Mouse (Mus musculus) embryonic facial prominence, embryonic 11.5 days (tissue): ENCODE measurements around the gene Sytl1. TPM values are rescaled to one million over a fixed set of nuclear protein-coding genes. Genes with fewer than 3 reads are reported as not detected.

Source experiments
- ATAC-seq: fragments of 200-750 bp; cut with Nextera tagmentation; replicated peaks from 2 replicates; pipeline ENCODE4 v1.8.0; 2017; ENCODE audit warnings: low read depth; ENCODE audit not compliant: insufficient number of reproducible peaks, low FRiP score, low TSS enrichment
- DNase-seq: peaks from one replicate; pipeline ENCODE4 v3.0.0-alpha.2; 2015; ENCODE audit warnings: low spot score
- H3K27ac ChIP-seq: fragments of 300-500 bp; sonication (generic); replicated peaks from 2 replicates; pipeline ENCODE4 v1.5.1; 2014; ENCODE audit warnings: mild to moderate bottlenecking, low read depth, low read length, control low read depth
- H3K27me3 ChIP-seq: fragments of 300-500 bp; sonication (generic); 2 replicates; pipeline ENCODE4 v1.6.1; 2014; ENCODE audit warnings: mild to moderate bottlenecking, low read length, moderate library complexity, mixed read lengths; ENCODE audit not compliant: control insufficient read depth, insufficient read depth
- H3K36me3 ChIP-seq: fragments of 300-500 bp; sonication (generic); replicated peaks from 2 replicates; pipeline ENCODE4 v1.6.1; 2014; ENCODE audit warnings: low read depth, mild to moderate bottlenecking, low read length, moderate library complexity, mixed read lengths; ENCODE audit not compliant: control insufficient read depth, insufficient read depth
- H3K4me1 ChIP-seq: fragments of 300-500 bp; sonication (generic); 2 replicates; pipeline ENCODE4 v1.6.1; 2014; ENCODE audit warnings: low read length, mixed read lengths; ENCODE audit not compliant: control insufficient read depth, insufficient read depth
- H3K4me2 ChIP-seq: fragments of 300-500 bp; sonication (generic); 2 replicates; pipeline ENCODE4 v1.6.1; 2014; ENCODE audit warnings: low read depth, mild to moderate bottlenecking, control low read depth, low read length, moderate library complexity
- H3K4me3 ChIP-seq: fragments of 300-500 bp; sonication (generic); 2 replicates; pipeline ENCODE4 v1.5.1; 2014; ENCODE audit warnings: low read depth, low read length, control low read depth
- H3K9ac ChIP-seq: fragments of 300-500 bp; sonication (generic); replicated peaks from 2 replicates; pipeline ENCODE4 v1.6.1; 2014; ENCODE audit warnings: mild to moderate bottlenecking, control low read depth, low read length
- H3K9me3 ChIP-seq: fragments of 300-500 bp; sonication (generic); replicated peaks from 2 replicates; pipeline ENCODE4 v1.6.1; 2016; ENCODE audit warnings: mild to moderate bottlenecking, low read length, inconsistent platforms, mixed read lengths; ENCODE audit not compliant: control insufficient read depth
- WGBS: fragments of 180-500 bp; shearing (Covaris S2); extraction: QIAGEN DNeasy Blood & Tissue Kit; methylation state at CpG from one replicate; pipeline ENCODE4 v1.1.7; 2014; 5-methylcytosine and 5-hydroxymethylcytosine counted together
- polyA plus RNA-seq: library from polyadenylated mRNA; unstranded; fragments of >200 nt; fragmentation: Nextera tagmentation; extraction: Ambion mirVana; gene quantifications from 2 replicates; pipeline ENCODE4 v1.2.1, GENCODE M21; 2014

Gene Sytl1
- polyA plus RNA-seq, 1 experiment from 2014 or later, result 1.2 TPM

DNA sequence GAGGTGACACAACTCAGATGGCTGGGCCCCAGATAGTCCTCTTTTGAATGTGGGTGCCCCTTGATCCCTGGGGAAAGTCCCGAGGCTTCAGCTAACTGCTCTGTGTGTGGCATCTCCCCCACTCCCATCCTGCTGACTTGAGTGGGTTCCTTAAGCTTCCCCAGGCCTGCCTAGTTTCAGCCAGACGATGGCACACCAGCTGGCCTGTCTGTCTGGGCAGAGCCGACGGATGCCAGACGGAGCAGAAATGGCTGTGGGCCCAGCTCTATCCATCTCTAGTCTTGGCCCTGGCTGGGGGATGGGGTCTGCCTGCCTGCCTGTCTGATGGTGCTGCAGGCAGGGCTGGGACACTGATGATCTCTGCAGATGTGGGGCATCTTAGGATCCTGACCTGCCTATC is 36.8 kb upstream of the Sytl1 start:
- no peak overlapping the region for H3K27ac ChIP-seq
- H3K4me2 ChIP-seq, result no peak overlapping the region
- no peaks in the 10 kb centered on the region for H3K4me1 ChIP-seq
- 77% methylated on average over 5 of the region's 5 CpGs for WGBS
- DNase-seq, result no peak
- H3K4me3 ChIP-seq, result no peak overlapping the region
- H3K9ac ChIP-seq, result no peak overlapping the region
- ATAC-seq, result no peak
- no peaks in the 10 kb centered on the region for H3K9me3 ChIP-seq
- H3K36me3 ChIP-seq, result peaks cover 2% of the 10 kb centered on the region
- H3K27me3 ChIP-seq, result no peaks in the 10 kb centered on the region

DNA sequence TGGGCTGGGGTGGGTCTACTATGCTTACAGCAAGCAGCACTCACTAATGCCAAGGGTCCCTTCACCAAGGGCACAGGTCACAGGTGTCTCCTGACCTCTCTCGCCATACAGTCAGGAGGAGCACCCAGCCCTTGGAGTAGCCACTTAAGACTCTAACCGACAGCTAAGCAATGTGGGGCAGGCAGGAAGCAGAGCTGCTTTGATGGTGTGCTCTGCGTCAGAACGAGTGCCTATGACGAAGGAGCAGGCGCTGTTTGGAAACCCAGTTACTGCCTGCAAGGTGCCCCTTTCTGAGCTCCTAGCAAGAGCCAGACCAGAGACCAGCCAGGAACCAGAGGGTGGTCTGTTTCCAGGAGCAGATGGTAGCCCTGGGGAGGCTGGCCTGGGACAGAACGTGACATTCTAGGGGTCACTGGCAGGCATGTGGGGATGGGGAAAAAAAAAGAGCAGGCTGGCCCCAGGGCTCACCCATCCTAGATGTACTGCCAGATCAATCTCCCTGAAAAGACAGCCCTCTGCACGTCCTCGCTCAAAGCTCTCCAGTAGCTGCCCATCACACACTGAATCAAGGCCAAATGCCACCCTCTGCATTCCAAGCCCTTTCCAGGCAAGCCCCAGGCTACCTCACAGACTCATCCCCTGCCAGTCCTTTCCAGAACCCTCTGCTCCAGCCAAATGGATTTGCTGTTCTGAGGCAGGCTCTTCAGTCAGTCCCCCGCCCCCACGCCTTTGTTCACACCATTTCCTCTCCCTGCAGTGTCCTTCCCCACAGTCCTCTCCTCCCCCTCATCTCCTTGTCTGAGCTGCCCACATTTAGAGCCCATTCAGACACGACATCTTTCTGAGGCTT is 35.8 kb upstream of the Sytl1 start:
- Histone ChIP-seq H3K4me2 (no peak overlapping the region), H3K9ac (no peak overlapping the region), H3K27me3 (no peaks in the 10 kb centered on the region), H3K9me3 (no peaks in the 10 kb centered on the region), H3K4me3 (no peak overlapping the region), H3K4me1 (no peaks in the 10 kb centered on the region), H3K27ac (no peak overlapping the region), H3K36me3 (peaks cover 2% of the 10 kb centered on the region)
- no peak for ATAC-seq
- no peak for DNase-seq
- WGBS, result 30% methylated on average over 12 of the region's 12 CpGs

DNA sequence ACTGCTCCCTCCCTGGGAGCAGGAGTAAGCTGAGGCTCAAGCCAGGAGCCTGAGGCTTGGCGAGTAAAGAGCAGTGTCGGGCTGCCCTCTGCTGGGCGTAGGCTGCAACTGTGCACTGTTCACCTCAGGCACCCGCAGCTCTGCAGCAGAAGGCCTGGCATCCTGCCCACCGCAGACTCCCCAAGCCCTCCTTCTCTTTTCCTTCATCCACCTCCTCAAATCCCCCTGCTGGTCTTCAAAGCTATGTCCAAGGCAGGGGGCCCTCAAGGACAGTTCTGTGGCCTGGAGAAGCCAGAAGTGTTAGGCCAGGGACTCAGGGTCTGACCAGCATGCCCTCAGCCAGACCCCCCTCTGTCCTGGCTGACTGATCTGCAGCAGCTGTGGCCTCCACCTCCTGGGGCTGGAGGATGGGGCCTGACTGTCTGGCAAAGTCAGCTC is 34.9 kb upstream of the Sytl1 start:
- peaks cover 7% of the 10 kb centered on the region for H3K4me1 ChIP-seq
- no peak overlapping the region for H3K4me2 ChIP-seq
- no peaks in the 10 kb centered on the region for H3K9me3 ChIP-seq
- no peaks in the 10 kb centered on the region for H3K27me3 ChIP-seq
- WGBS, result 2% methylated on average over 5 of the region's 5 CpGs
- H3K9ac ChIP-seq, result no peak overlapping the region
- peak; percentile 88 for DNase-seq
- ATAC-seq, result peak; percentile 37; the same call in 1 of the 2 replicates
- H3K36me3 ChIP-seq, result peaks cover 2% of the 10 kb centered on the region
- no peak overlapping the region for H3K27ac ChIP-seq
- H3K4me3 ChIP-seq, result no peak overlapping the region

DNA sequence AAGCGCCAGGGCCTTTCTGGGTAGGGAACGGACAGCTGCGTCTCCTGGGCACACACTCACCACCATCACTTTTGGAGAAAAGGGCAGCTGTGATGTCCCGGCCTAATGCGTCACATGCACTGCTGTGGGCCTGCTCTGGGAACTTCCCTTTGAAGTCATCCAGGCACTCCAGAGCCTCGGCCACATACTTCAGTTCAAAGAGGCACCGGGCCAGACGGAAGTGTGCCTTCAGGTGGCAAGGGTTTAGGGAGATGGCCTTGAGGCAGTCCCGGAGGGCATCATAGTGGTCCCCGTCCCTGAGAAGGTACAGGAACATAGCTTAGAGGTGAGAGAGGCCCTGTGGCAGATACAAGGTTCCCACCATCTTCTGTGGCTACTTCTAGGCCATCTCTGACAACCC is 34.4 kb upstream of the Sytl1 start:
- H3K4me1 ChIP-seq, result peaks cover 7% of the 10 kb centered on the region
- DNase-seq, result no peak
- H3K9me3 ChIP-seq, result no peaks in the 10 kb centered on the region
- no peak overlapping the region for H3K4me3 ChIP-seq
- ATAC-seq, result no peak
- 68% methylated on average over 10 of the region's 10 CpGs for WGBS
- H3K4me2 ChIP-seq, result no peak overlapping the region
- H3K36me3 ChIP-seq, result peaks cover 2% of the 10 kb centered on the region
- H3K27ac ChIP-seq, result no peak overlapping the region
- no peaks in the 10 kb centered on the region for H3K27me3 ChIP-seq
- no peak overlapping the region for H3K9ac ChIP-seq

DNA sequence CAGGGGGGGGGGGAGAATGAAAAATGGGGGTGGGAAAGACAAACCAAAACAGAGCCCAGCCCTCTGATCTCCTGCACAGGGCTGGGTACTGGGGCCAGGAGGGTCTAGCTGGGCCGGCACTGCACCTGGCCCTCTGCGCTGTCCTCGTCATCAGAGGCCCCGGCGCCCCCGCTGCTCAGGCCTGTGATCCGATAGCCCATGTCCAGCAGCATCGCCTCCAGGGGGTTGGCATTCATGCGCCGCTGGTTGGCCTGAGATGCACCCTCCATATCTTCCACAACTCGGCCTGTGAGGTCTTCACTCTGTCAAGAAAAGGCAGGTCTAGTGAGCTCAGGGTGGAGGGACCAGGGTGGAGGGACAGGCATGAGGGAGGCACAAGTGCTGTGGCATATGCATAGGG is 31.2 kb upstream of the Sytl1 start:
- Histone ChIP-seq H3K9me3 (no peaks in the 10 kb centered on the region), H3K4me1 (peaks cover 7% of the 10 kb centered on the region), H3K4me3 (no peak overlapping the region), H3K9ac (0 out of 2 replicates have a peak overlapping the region, but pooled peaks have one; percentile 23), H3K36me3 (no peaks in the 10 kb centered on the region), H3K27me3 (no peaks in the 10 kb centered on the region), H3K27ac (no peak overlapping the region), H3K4me2 (no peak overlapping the region)
- DNase-seq, result no peak
- no peak for ATAC-seq
- WGBS, result 12% methylated on average over 7 of the region's 11 CpGs

DNA sequence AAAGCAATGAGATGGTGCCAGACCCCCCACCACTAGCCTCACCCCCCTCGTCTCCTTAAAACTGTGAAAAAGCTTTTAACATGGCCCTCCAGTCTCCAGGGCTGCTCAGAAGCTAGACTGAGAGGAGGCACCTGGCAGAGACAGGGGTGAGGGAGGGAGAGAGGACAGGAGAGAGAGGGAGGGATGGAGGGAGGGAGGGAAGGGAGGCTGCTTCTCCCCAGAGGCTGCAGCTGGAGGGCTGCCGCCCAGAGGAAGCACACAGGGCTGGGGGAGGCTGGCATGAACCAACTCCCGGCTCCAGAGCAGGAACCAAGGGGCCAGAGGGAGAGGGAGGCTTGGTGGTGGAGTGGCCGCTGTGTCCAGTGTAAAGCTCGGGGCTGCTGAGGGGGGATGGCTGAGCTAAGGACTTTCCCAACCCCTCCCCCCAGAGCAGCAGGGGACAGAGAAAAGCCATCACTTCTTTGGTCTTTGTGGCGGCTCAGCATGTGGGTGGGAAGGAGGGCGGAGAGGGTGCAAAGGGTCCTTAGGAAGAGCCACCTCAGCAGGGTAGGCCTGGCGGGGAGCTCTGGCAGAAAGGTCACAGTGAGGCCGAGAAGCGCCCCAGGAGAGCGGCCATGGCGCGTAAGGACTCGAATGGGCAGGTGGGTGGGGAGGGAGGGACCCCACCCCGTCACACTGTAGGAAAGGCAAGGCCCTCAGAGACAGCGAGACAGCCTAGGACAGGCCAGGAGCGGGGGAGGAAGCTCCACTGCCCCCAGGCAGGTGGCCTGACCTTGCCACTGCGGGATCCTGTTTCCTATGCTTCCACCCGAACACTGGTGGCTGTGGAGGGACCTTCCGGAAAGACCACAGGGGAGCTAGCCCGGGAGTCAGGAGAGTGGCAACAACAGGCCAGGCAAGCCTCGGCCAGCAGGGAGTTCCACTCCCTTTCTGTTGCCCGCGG is 30.3 kb upstream of the Sytl1 start:
- H3K36me3 ChIP-seq, result no peaks in the 10 kb centered on the region
- DNase-seq (peak; percentile 49), ATAC-seq (no peak)
- no peaks in the 10 kb centered on the region for H3K9me3 ChIP-seq
- peak overlapping the region; percentile 40 for H3K9ac ChIP-seq
- no peak overlapping the region for H3K4me3 ChIP-seq
- no peak overlapping the region; the same call in 1 of the 2 replicates for H3K4me2 ChIP-seq
- no peak overlapping the region; the same call in 1 of the 2 replicates for H3K27ac ChIP-seq
- peaks cover 7% of the 10 kb centered on the region for H3K4me1 ChIP-seq
- no peaks in the 10 kb centered on the region for H3K27me3 ChIP-seq
- 10% methylated on average over 24 of the region's 24 CpGs for WGBS

DNA sequence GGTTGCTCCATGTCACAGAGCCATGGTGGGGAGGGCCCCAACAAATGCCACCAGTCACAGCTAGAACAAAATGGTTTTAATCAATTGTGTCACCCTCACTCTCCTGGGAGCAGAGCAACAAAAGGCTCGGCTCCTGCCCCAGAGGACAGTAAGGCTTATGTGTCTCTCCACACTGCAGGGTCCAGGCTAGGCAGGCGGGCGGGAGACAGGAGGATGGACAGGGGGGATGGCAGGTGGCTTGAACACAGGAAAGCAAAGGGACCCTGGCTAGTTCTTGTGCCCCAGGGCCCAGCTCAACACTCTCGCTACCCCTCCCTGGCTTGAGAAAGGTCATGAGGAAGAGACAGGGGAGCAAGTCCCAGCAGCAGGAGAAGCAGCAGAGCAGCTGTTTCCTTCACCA is 29.5 kb upstream of the Sytl1 start:
- H3K27me3 ChIP-seq, result no peaks in the 10 kb centered on the region
- H3K4me1 ChIP-seq, result peaks cover 7% of the 10 kb centered on the region
- H3K36me3 ChIP-seq, result no peaks in the 10 kb centered on the region
- H3K27ac ChIP-seq, result no peak overlapping the region
- no peaks in the 10 kb centered on the region for H3K9me3 ChIP-seq
- ATAC-seq, result no peak
- WGBS, result 72% methylated on average over 4 of the region's 4 CpGs
- DNase-seq, result no peak
- H3K4me2 ChIP-seq, result no peak overlapping the region
- no peak overlapping the region for H3K9ac ChIP-seq
- no peak overlapping the region for H3K4me3 ChIP-seq
